Mouse (Mus musculus) cerebellum, postnatal 4 days (tissue): ENCODE measurements at regions not wholly inside any gene's neighbourhood (a gene's known extent, or its start where the extent isn't known, plus 50 kb on each side); places are given as distances from the start of the nearest gene placed in this dataset.

Experiments
- DNase-seq, 2 experiments: peaks; one replicate each; pipeline ENCODE4 v3.0.0; 2022; ENCODE audit warnings: low spot score in 2 of 2, mixed read lengths in 1 of 2

DNA sequence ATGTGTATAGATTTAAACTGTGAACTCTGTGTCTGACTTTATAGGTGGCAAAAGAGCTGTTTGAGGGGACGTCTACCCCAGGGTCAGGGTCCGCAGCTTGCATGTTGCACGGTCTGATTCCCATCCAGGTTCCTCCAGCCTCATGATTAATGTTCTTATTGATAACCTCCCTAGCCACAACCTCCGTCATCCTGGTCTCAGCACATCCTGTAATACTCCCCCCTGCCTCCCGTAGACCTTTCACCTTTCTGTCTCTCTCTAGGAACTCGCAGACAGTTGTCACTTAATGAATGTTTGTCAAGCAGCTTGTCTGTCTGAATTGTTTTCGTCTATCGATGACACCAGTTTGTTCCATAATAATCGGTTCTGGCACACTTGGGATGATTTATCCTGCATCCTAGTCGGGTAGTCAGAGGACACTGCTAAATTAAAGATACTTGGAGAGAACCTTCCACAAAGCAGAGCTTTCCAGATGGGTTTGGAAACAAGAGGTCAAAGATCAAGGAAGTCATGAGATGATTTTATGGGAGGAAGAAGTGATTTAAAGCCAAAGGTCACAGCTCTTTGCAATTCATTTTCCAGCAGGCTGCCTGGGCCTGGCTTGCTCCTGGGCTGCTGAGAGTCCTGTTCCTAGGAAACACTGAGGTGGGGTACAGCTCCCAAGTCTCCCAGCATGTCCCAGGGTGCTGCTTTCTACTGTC, 435.9 kb downstream of the Prdm2 start:
- no peak for DNase-seq

DNA sequence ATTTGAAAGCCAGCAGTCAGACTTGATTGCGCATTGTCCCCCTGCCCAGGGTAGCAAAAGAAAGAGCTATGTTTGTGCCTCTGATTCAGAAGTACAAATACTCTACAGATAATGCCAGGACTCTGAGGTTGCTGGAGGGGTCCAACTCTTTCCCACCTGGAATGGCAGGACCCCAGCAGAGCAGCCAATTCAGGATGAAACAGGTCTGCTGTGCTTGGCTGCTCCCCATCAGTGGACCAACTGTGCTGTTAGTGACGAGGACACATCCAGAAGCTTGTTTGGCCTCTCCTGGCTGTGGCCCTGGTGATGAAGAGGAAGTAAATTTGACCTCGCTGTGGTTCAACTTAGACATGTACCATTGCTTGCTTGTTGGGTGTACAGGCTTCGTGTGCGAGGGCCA, 437.8 kb downstream of the Prdm2 start:
- no peak for DNase-seq

DNA sequence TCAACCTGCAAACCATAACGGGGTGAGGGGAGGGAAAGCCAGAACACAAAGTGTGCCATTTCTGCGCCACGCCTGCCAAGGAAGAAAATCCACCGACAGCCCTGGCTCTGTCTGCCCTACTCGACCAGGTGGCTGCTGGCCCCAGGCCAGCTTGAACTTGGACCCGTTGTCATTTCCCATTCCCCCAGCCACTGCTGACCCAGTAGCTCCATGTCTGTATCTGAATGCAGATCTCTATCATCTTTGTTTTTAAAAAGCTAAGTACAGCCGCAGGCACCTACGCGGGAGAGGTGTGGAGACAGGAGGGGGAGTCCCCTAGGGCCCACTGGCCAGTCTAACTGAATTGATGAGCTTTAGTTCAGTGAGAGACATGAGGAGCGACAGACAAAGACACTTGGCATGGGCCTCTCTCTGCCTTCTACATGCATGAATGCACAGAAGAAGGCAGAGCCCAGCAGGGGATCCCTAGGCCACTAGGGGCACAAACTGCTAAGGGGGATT, 439.1 kb downstream of the Prdm2 start:
- peak; percentile 41 to 85 for DNase-seq

DNA sequence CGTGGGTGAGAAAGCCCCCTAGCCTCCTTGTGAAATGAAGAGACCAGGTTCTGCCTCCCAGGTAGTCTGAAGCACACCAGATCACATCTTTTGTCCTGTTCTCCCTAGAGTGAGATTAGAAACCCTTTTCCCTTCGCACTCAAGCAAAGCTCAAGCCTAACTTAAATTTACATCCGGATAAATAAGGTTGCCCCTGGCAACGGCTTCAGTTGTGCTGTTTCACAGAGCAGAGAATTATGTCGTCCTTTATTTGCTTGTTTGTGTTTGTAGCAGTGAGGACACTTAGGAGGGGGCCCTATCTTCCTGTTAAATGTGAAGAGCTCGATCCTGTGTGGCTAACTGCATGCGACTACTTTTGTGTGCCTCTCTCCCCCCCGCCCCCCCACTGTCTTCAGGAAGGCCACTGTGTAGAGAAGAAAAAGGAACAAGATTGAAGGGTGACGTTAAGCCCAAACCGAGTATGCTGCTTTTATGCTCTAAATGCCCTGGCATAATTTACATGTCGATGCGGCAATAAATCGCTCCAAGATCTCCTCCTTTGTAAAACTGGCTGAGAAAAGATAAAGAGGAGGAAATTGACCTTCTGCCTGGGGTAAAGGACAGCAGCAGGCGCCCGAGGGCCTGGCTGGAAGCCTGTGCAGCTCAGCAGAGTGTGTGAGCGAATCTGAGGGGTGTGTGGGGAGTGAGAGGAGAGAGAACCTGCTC, 439.9 kb downstream of the Prdm2 start:
- peak in 1 of 2 experiments; percentile 60 for DNase-seq

DNA sequence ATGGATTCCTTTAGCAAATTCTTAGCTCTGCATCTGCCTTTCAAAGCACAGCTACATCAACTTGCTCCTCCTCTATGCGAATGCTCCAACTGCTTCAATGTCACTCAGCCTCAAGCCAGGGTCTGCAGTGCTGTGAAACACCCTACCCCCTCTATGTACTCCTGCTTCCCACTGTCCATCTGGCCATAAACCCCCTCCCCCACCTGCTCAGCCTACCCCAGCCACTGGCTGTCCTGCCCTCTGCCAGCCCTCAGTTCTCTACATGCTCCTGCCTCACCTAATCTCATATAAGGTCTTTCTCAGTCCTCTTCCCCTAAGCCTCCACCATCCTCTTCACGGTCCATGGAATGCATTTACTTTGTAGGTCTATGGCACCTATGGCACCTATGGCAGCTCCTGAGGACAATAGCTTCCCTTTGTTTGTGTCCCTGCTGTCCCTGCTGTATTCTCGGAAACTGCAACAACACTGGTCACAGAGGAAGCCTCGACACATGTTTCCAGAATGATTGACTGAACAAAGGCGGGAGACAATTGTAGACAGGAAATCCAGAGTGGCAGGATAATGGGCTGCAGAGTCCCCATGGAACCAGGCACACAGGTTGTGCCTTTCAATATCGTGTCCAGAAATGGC, 441.2 kb downstream of the Prdm2 start:
- no peak for DNase-seq

DNA sequence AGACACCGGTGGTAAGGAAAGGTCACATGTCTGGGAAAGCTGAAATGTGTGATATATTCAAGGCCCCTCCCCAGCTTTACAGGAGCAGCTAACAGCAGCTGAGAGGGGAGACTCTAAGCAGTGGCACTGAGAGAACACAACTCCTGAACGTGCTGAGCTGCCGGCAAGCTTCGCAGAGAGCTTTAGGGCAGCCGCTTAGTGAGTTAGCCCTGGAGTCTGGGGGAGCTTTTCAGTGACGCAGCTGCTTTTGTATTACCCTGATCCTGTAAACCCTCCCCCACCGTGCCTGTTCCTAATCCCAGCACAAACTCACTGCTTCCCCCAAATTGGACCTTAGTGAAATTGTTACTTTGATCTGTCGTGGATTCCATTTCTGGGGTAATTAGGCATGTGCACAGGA, 442.6 kb downstream of the Prdm2 start:
- DNase-seq: no peak

DNA sequence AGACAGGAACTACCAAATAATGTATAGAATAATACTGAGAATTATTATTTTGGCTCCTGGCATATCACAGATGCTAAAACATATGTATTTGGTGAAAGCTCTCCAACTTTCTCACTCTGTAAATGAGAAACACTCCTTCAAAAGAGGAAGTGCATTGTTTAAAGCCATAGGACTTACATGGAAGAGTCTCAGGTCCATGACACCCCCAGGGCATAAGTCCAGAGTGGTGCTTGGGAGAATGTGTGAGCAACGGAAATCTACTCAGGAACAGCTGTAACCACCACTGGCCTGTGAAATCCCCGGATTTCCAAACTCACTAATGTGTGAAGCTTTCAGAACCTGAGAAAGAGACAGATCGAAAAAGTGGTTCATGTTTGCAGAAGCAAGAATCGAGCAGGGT, 445.1 kb downstream of the Prdm2 start:
- no peak for DNase-seq

DNA sequence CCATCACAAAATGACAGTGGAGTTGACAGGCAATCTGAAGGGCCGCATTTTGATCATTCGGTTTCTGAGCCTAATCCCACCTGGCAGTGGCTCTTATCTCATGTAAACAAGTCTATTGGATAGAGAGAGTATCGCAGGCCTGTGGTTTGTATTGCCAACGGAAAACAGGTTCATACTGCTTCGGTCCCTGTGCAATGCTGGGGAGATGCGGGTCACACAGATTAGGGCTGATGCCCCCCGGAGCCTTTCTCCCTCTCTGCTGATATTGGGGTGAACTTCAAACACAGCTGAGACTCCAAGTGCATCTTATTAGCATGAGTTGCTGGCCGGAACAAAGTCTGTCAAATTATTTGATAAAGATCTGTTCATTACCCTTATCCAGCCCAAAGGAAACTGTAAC, 451.2 kb downstream of the Prdm2 start:
- DNase-seq: no peak

DNA sequence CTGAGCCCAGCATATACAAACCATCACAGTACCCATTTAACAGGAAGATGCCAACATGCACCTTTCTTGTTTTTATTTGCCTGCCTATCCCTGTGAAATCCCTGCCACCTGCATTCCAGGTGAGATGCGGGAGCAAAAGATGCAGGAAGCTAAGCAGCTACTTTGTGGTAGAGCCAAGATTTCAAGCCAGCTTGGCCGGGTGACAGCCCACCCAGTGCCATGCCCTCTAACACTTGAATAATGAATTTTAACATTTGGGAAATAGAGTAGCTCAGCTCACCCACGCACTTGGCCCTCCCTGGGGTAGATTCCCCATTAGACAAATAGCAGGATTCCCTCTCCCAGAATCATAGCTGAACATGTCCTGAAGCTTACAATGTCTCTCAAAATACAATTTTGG, 454.7 kb downstream of the Prdm2 start:
- no peak for DNase-seq

DNA sequence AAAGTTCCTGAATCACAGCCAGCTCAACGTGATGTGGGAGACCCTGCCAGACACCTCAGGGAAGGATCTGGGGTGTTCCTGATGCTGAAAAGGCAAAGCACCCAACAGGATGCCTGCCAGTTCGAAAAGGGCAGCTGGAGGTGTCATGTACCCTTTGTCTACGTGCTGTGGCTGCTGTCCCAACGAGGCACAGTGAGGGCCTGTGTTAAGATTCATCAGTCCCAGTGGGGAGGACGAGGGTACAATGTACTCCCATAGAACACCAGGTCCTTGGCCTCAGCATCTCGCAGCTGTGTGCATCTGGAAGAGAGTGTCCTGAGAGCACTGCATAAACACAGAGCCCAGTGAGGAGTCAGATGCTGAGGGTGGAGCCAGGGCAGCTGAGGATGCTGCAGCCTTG, 456.5 kb downstream of the Prdm2 start:
- no peak for DNase-seq

DNA sequence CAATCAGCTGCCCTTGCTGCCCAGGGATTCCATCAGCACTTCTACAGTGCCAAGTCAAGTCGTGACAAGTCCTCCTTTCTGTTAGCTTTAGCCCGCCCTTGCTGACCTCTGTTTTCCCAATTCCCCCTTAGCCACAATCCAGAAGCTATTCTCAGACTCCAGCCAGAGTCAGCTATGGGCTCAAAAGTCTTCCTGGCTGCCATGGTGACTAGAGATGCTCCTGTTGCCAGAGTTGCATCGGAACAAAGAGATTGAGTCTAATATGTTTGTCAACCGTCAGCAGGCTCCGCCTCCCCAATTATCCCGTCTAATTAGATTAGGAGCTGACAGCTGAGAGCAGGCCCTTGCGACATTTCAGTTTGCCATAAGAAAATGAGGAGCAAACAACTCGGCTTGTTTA, 462.9 kb downstream of the Prdm2 start:
- DNase-seq: peak in 1 of 2 experiments; percentile 27

DNA sequence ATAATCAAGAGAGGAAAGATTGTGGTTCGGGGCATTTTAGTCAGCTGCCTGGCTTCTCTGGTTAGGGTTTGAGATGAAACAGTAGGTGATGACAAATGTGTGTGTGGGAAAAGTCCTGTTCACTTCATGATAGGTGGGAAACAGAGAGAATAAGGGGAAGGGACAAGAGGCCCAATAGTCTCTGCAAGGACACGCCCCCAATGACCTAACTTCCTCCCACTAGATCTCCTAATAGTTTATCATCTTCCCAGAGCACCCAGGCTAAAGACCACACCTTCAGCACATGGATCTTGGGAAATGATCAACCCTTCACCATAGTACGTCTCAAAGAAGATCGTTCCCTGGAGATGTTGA, 484.3 kb upstream of the Kazn start:
- DNase-seq: no peak

DNA sequence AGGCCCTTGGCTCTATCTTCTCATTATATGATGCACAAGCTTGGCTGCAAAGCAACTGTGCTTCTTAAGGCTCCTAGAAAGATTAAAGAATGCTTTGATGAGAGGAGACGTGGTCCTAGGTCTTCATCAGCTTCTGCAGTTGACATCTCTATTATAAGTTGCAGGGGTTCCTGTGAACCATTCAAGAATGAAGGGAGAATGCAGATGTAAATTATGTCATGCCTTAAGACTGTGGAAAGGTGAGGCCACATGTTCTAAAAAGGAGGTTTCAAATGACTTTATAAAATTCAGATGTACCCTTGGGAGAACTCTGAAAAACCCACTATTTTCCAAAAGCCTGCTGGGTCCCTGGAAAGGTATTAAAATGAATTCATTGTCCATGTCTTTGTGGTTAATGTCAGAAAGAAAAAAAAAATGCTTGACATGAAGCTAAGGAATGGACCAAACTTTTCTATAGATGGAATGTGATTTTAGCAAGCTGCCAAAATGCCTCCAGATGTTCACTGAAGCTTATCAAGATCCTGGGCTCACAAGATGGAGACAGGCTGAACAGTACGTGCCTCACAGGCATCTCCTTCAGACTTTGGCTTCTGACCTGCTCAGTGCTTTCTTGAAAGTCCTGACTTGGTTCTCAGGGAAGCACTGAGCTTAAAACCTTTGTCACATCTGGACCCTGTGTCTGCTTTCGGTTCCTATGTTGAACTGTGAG, 483.8 kb upstream of the Kazn start:
- DNase-seq: no peak

DNA sequence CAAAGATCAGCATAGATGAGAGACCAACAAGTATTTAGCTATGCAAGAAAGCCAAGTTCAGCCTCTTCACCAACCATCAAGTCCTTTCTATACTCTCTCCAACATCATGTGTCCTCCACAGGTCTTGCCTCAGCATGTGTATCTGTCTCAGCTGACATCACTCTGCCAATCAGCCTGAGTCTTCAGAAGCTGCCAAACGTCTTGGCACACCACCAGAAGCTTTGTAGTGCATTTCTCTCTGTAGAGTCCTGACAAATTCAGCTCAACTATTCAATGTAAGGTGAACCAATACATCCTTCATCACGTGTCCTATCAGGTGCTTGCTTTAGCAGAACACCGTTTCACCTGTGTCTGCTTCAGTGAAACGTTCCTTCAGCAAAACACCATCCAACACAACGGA, 462.4 kb upstream of the Kazn start:
- peak in 1 of 2 experiments; percentile 5 for DNase-seq

DNA sequence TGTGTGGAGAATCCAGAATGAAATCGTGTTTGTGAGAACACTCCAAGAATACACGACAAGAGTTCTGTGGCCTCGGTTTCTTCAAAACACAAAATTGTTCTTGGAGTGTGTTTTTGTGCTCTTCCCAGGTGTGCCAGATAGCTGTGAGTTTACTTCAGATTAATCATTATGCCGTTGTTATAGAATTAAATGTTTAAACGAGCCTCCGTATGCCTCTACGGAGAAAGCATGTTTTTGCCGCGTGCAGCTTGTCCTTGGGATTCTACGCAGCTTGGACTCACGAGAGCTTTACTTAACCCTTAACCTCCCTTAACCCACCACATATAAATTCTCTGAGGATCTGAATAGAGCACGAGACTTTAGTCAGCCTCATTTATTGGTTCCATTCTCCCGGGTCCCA, 455.7 kb upstream of the Kazn start:
- no peak for DNase-seq

DNA sequence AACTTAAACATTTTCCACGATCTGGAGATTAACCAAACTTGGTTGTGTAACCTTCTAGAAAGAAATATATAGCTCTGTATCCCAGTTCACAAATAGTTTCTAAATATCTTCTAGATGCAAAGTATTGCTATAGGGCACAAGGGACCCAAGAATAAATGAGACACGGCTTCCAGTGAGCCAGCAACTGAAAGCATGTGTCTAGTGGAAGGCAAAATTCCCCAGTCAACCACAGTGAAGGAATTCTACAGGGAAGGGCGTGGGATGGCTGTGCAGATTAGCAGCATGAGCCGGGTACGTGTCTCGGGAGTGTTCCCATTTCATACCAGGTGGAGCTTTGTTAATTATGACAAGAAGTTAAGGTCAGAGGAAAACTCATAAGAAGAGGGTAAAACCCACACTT, 449.0 kb upstream of the Kazn start:
- no peak for DNase-seq

DNA sequence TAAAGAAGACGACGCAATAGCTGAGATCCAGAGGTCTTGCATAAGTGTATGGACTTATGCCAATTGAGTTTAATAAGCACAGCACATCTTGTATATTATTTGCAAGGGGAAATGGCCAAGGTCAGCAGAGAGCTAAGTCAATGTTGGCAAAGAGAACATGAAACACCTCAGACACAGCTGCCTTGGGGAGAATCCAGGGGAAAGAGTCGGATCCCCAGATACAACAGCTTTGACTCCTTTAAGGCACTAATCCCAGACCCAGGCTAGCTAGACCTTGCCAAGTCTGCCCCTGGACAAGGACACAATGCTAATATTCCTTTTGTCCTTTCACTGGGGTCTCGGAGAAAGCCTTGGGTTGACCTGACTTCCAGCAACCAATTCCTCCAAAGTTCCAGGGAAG, 438.2 kb upstream of the Kazn start:
- DNase-seq: no peak

DNA sequence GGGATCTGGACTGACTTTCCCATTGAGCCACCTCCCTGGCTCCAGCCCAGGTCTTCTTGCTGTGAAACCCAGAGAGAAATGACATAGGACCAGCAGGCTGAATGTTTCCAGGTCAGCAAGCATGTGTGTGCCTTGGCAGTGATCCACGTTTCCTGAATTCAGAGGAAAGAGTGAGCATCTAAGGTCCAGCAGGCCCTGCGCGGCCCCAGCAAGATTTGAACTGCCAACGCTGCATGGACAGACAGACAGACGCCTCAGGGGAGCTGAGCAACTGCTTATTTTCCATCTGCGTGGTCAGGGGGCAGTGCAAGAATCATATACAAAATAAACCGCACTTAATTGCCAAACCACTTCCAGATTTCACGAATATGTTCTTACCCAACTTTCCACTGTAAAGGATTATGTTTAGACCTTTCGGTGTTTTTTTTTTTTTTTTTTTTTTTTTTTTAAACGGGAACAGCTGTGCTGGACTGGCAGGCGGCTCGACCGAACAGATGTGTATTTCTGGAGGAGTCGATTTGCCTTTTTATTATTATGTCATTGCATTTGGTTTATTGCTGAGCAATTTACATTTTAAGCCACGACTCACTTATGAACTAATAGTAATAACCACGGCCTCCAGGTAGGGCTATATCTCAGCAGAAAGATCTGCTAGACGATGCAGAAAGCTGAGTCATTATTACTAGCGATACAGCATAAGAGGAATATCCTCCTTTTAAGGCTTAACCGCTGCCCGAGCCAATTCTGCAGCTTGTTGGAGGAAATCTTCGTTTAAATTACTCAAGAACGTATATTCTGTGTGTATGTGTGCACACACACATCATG, 435.7 kb upstream of the Kazn start:
- peak in 1 of 2 experiments; percentile 16 for DNase-seq

DNA sequence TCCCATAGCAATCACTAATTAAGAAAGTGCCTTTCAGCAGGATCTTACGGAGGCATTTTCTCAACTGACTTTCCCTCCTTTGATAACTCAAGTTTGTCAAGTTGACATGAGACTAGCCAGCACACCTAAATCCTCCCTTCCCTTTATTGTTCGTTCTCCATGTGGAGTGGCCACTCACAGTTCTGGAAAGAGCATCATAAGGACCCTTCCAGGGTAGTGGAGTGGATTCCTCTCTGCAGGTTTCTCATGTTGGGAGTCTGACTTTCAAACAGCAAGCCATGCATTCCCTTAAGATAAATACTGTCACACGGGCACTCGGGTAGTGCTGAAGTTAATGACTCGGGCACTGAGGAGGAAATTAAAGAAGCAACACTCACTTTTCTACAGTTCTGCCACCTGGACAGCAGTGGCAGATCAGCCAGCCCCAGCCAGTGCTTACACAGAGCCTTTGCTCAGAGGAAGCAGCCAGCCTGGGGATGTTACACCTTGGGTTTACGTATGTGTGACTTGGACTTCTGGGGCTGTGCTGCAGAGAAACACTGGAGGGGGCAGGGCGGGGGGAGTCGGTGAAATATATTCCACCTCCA, 432.8 kb upstream of the Kazn start:
- no peak for DNase-seq

DNA sequence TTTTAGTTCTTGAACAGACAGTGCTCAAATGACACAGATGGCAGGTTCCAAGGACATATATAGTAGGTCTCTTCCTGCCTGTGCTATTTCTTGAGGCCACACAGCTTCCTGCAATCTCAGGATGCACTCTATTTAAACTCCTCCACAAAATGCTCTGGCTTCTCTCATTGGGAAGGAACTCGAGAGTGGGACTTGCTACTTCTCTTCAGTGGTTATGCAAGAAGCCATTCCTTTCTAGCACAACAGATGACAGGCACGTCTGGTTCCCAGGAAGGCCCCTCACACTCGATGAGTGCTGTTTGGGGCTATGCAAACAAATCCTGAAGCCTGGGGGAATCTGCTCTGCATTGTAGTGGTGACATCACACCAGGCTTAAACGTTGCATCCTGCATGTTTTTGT, 425.6 kb upstream of the Kazn start:
- no peak for DNase-seq

DNA sequence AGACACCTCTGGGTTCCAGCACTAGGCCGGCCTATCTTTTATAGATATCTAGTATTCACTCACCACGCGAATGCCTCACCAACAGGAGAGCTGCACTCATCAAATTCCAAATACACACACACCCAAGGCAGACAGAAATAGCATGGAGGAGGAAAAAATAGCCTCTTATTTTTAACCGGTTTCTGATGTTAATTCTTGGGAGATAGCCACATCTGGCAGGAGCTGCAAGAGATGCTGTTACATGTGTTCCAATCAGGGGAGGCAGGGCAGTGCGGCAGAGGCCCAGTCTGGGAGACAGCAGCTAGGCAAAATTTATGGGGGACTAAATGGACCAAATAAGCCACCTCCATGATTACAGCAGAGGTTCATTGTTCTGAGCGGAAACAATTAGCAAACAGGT, 419.0 kb upstream of the Kazn start:
- no peak for DNase-seq
